Mouse (Mus musculus) stomach, postnatal 0 days (tissue): ENCODE measurements around the gene Prkg2. TPM values are rescaled to one million over a fixed set of nuclear protein-coding genes. Genes with fewer than 3 reads are reported as not detected.

Experiments
- ATAC-seq: fragments of 200-750 bp; cut with Nextera tagmentation; 2 replicates; pipeline ENCODE4 v1.8.0; 2017; ENCODE audit not compliant: low FRiP score, low TSS enrichment
- DNase-seq: peaks from one replicate; pipeline ENCODE4 v3.0.0-alpha.2; 2016; ENCODE audit warnings: low spot score
- H3K27ac ChIP-seq: fragments of 300-500 bp; sonication (generic); replicated peaks from 2 replicates; pipeline ENCODE4 v1.5.1; 2014; ENCODE audit warnings: mild to moderate bottlenecking, control low read depth
- H3K27me3 ChIP-seq: fragments of 300-500 bp; sonication (generic); 2 replicates; pipeline ENCODE4 v1.6.1; 2014; ENCODE audit warnings: low read length; ENCODE audit not compliant: control insufficient read depth, insufficient read depth
- H3K36me3 ChIP-seq: fragments of 300-500 bp; sonication (generic); 2 replicates; pipeline ENCODE4 v1.6.1; 2014; ENCODE audit warnings: low read length, mixed read lengths; ENCODE audit not compliant: control insufficient read depth, insufficient read depth
- H3K4me1 ChIP-seq: fragments of 300-500 bp; sonication (generic); replicated peaks from 2 replicates; pipeline ENCODE4 v1.6.1; 2014; ENCODE audit warnings: antibody characterized with exemption; ENCODE audit not compliant: control insufficient read depth, insufficient read depth
- H3K4me2 ChIP-seq: fragments of 300-500 bp; sonication (generic); replicated peaks from 2 replicates; pipeline ENCODE4 v1.6.1; 2014; ENCODE audit warnings: low read depth, mild to moderate bottlenecking, control low read depth, moderate library complexity
- H3K4me3 ChIP-seq: fragments of 300-500 bp; sonication (generic); 2 replicates; pipeline ENCODE4 v1.5.1; 2014; ENCODE audit warnings: low read depth, low read length, control low read depth
- H3K9ac ChIP-seq: fragments of 300-500 bp; sonication (generic); 2 replicates; pipeline ENCODE4 v1.6.1; 2014; ENCODE audit warnings: mild to moderate bottlenecking, low read length, control low read depth, mixed read lengths
- H3K9me3 ChIP-seq: fragments of 300-500 bp; sonication (generic); 2 replicates; pipeline ENCODE4 v1.6.1; 2016; ENCODE audit warnings: low read length; ENCODE audit not compliant: control insufficient read depth
- CTCF ChIP-seq: IDR thresholded peaks from 2 replicates; pipeline ENCODE4 v1.5.1; 2016; ENCODE audit warnings: antibody characterized with exemption, low read depth, mild to moderate bottlenecking, moderate library complexity
- EP300 ChIP-seq: optimal IDR thresholded peaks from 2 replicates; pipeline ENCODE3; 2016; ENCODE audit warnings: antibody characterized with exemption
- WGBS: fragments of 180-500 bp; shearing (Covaris S2); extraction: QIAGEN DNeasy Blood & Tissue Kit; methylation state at CpG from one replicate; pipeline ENCODE4 v1.1.7; 2014; 5-methylcytosine and 5-hydroxymethylcytosine counted together
- polyA plus RNA-seq: library from polyadenylated mRNA; unstranded; fragments of >200 nt; fragmentation: Nextera tagmentation; extraction: Ambion mirVana; gene quantifications from 2 replicates; pipeline ENCODE4 v1.2.1, GENCODE M21; 2015

The Prkg2 gene
- polyA plus RNA-seq, 1 experiment from 2014 or later = 0.67 TPM

GRCm38 (mm10) chr5:99010448-99011151 is 26.6 kb downstream of the Prkg2 start:
- TF ChIP-seq EP300 (no peak), CTCF (no peak)
- no peak for ATAC-seq
- Histone ChIP-seq H3K9me3 (no peaks in the 10 kb centered on the region), H3K27me3 (no peaks in the 10 kb centered on the region), H3K9ac (no peak overlapping the region), H3K27ac (no peak overlapping the region), H3K4me3 (no peak overlapping the region), H3K4me2 (no peak overlapping the region), H3K36me3 (no peaks in the 10 kb centered on the region), H3K4me1 (no peaks in the 10 kb centered on the region)
- no peak for DNase-seq
- WGBS = 79% methylated on average over 14 of the region's 14 CpGs

GRCm38 (mm10) chr5:98998104-98998503 is 39.0 kb downstream of the Prkg2 start:
- H3K36me3 ChIP-seq = no peaks in the 10 kb centered on the region
- ATAC-seq (no peak), DNase-seq (no peak)
- H3K4me2 ChIP-seq = no peak overlapping the region
- H3K9ac ChIP-seq = no peak overlapping the region
- no peaks in the 10 kb centered on the region for H3K4me1 ChIP-seq
- 77% methylated on average over 4 of the region's 4 CpGs for WGBS
- H3K27me3 ChIP-seq = no peaks in the 10 kb centered on the region
- H3K27ac ChIP-seq = no peak overlapping the region
- H3K9me3 ChIP-seq = no peaks in the 10 kb centered on the region
- TF ChIP-seq CTCF (no peak), EP300 (no peak)
- H3K4me3 ChIP-seq = no peak overlapping the region

GRCm38 (mm10) chr5:98995767-98996166 is 41.4 kb downstream of the Prkg2 start:
- H3K9me3 ChIP-seq = no peaks in the 10 kb centered on the region

GRCm38 (mm10) chr5:98991600-98991999 is 45.6 kb downstream of the Prkg2 start:
- TF ChIP-seq CTCF = no peak
- TF ChIP-seq EP300 = no peak
- Histone ChIP-seq H3K9ac (no peak overlapping the region), H3K4me2 (no peak overlapping the region), H3K27ac (no peak overlapping the region), H3K27me3 (no peaks in the 10 kb centered on the region), H3K4me3 (no peak overlapping the region), H3K36me3 (no peaks in the 10 kb centered on the region), H3K9me3 (no peaks in the 10 kb centered on the region), H3K4me1 (no peaks in the 10 kb centered on the region)
- no peak for DNase-seq
- ATAC-seq = no peak
- WGBS = 72% methylated on average over 4 of the region's 4 CpGs

More at GRCm38 (mm10) chr5:98995767-98996166, 41.4 kb downstream of the Prkg2 start:
- DNase-seq (no peak), ATAC-seq (no peak)
- Histone ChIP-seq H3K4me1 (no peaks in the 10 kb centered on the region), H3K27ac (no peak overlapping the region), H3K27me3 (no peaks in the 10 kb centered on the region), H3K9ac (no peak overlapping the region), H3K4me3 (no peak overlapping the region), H3K36me3 (no peaks in the 10 kb centered on the region), H3K4me2 (no peak overlapping the region)
- WGBS = 54% methylated on average over 4 of the region's 4 CpGs
- no peak for TF ChIP-seq CTCF
- no peak for TF ChIP-seq EP300

- Histone ChIP-seq H3K4me1 (no peaks in the 10 kb centered on the region), H3K4me2 (no peak overlapping the region), H3K9ac (no peak overlapping the region), H3K4me3 (no peak overlapping the region), H3K27me3 (no peaks in the 10 kb centered on the region), H3K27ac (no peak overlapping the region), H3K9me3 (no peaks in the 10 kb centered on the region), H3K36me3 (no peaks in the 10 kb centered on the region)
- TF ChIP-seq CTCF (no peak), EP300 (no peak)
- ATAC-seq (no peak), DNase-seq (no peak)
- WGBS = 36% methylated on average over 1 of the region's 1 CpGs
Measured at GRCm38 (mm10) chr5:98987634-98988033, 49.5 kb downstream of the Prkg2 start.

- no peak overlapping the region for H3K27ac ChIP-seq
- no peak overlapping the region for H3K9ac ChIP-seq
- ATAC-seq (no peak), DNase-seq (no peak)
- no peaks in the 10 kb centered on the region for H3K9me3 ChIP-seq
- H3K4me3 ChIP-seq = no peak overlapping the region
- 64% methylated on average over 3 of the region's 3 CpGs for WGBS
- no peaks in the 10 kb centered on the region for H3K4me1 ChIP-seq
- H3K27me3 ChIP-seq = no peaks in the 10 kb centered on the region
- TF ChIP-seq EP300 (no peak), CTCF (no peak)
- no peak overlapping the region for H3K4me2 ChIP-seq
- no peaks in the 10 kb centered on the region for H3K36me3 ChIP-seq
Measured at GRCm38 (mm10) chr5:98987116-98987515, 50.0 kb downstream of the Prkg2 start.
